Mouse (Mus musculus): ENCODE data around the gene 2410015M20Rik.

DNA sequence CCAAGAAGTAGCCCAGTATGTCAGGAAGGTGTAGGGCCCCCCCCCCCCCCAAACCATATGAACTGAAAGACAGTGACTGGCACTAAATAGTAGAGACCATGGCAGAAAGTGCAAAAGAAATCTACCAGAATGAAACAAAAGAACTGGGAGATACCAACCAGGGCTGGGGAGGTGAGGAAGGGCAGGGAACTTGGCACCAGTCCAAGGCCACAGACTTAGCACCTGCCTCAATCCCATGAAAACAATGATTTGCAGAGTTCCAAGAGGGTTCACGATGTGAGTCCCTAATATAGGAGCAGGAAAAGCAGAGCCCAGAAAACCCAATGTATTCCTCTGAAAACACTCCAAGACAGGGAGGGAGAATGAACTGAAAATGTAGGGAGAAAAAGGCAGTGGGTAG is 37.4 kb downstream of the 2410015M20Rik start:
- no peak for TF ChIP-seq CTCF (IDR thresholded peaks at IDR 0.05; ENCODE audit: low read depth)
- TF ChIP-seq EP300 (IDR thresholded peaks at IDR 0.05; ENCODE audit: low read depth): no peak
